Mouse (Mus musculus) cerebellum, adult 2 months (tissue): Measurements from ENCODE around the gene Smim4.

Source experiments
- CTCF ChIP-seq: fragments of 200-500 bp; IDR thresholded peaks from 2 replicates; pipeline ENCODE4 v1.5.1; 2011; ENCODE audit warnings: low read depth, mild to moderate bottlenecking, control low read depth, low read length, moderate library complexity, borderline replicate concordance; ENCODE audit not compliant: insufficient read depth
- POLR2A ChIP-seq: fragments of 200-500 bp; IDR thresholded peaks from 2 replicates; pipeline ENCODE4 v1.6.1; 2011; ENCODE audit warnings: low read length, control low read depth, borderline replicate concordance; ENCODE audit not compliant: insufficient read depth

DNA sequence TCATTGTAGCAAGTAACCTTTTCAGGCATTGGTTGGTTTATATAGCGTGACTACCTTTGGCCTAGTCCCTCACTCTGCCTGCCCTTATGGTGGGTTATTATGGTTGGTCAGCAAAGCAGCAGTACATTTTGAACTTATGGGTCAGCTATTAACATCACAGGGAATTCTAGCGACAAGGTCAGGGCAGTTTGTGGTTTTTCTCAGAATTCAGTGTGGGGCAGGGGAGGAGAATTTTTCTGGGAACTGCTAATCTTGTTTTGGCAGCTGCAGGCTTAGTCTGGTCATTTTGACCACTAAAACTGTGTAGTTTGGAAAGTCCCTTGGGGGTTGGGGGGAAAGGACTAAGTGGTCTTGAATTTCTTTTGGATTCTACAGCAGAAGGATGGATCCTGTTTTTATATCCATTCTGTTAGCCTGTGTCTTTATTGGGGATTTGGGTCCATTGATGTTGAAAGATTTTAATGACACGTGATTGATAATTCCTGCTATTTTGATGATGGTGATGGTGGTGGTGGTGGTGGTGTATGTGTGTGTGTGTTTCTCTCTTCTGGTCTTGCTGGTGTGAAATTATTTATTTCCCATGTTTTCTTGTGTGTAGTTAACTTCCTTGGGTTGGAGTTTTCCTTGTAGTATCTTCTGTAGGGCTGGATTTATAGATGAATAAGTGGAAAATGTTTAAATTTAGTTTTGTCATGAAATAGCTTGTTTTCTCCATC, 49.3 kb downstream of the Smim4 start:
- TF ChIP-seq POLR2A (no peak), CTCF (no peak)
